Mouse (Mus musculus) liver, embryonic 11.5 days (tissue): Measurements from ENCODE around the gene Cavin1. TPM values are rescaled to one million over a fixed set of nuclear protein-coding genes. Genes with fewer than 3 reads are reported as not detected.
"Not testable (repeated sequence)": the region's sequence is repeated elsewhere in the genome, so short reads cannot be mapped to it uniquely, and the experiment has no call there.

Experiments
- ATAC-seq: fragments of 200-750 bp; cut with Nextera tagmentation; replicated peaks from 2 replicates; pipeline ENCODE4 v1.8.0; 2017; ENCODE audit warnings: moderate number of reproducible peaks, mild to moderate bottlenecking, moderate TSS enrichment, moderate library complexity; ENCODE audit not compliant: low FRiP score
- DNase-seq: peaks from one replicate; pipeline ENCODE4 v3.0.0-alpha.2; 2017; ENCODE audit warnings: low spot score
- H3K27ac ChIP-seq: fragments of 300-500 bp; sonication (generic); 2 replicates; pipeline ENCODE4 v1.5.1; 2014; ENCODE audit warnings: mild to moderate bottlenecking, low read depth, low read length, control low read depth
- H3K27me3 ChIP-seq: fragments of 300-500 bp; sonication (generic); replicated peaks from 2 replicates; pipeline ENCODE4 v1.6.1; 2014; ENCODE audit warnings: low read length, mixed read lengths; ENCODE audit not compliant: control insufficient read depth, insufficient read depth
- H3K36me3 ChIP-seq: fragments of 300-500 bp; sonication (generic); 2 replicates; pipeline ENCODE4 v1.6.1; 2014; ENCODE audit warnings: mild to moderate bottlenecking, low read length, moderate library complexity, mixed read lengths; ENCODE audit not compliant: control insufficient read depth, insufficient read depth
- H3K4me1 ChIP-seq: fragments of 300-500 bp; sonication (generic); replicated peaks from 2 replicates; pipeline ENCODE4 v1.6.1; 2014; ENCODE audit warnings: low read length, mixed read lengths; ENCODE audit not compliant: control insufficient read depth, insufficient read depth
- H3K4me2 ChIP-seq: fragments of 300-500 bp; sonication (generic); 2 replicates; pipeline ENCODE4 v1.6.1; 2014; ENCODE audit warnings: mild to moderate bottlenecking, control low read depth, moderate library complexity
- H3K4me3 ChIP-seq: fragments of 300-500 bp; sonication (generic); 2 replicates; pipeline ENCODE4 v1.5.1; 2014; ENCODE audit warnings: low read depth, low read length, control low read depth
- H3K9ac ChIP-seq: fragments of 300-500 bp; sonication (generic); 2 replicates; pipeline ENCODE4 v1.6.1; 2014; ENCODE audit warnings: low read depth, low read length, control low read depth
- H3K9me3 ChIP-seq: fragments of 300-500 bp; sonication (generic); 2 replicates; pipeline ENCODE4 v1.6.1; 2016; ENCODE audit warnings: low read length, inconsistent platforms, mixed read lengths; ENCODE audit not compliant: control insufficient read depth
- whole genome bisulfite sequencing: fragments of 180-500 bp; shearing (Covaris S2); extraction: QIAGEN DNeasy Blood & Tissue Kit; methylation state at CpG from one replicate; pipeline ENCODE4 v1.1.7; 2014; 5-methylcytosine and 5-hydroxymethylcytosine counted together
- polyA plus RNA-seq: library from polyadenylated mRNA; unstranded; fragments of >200 nt; fragmentation: Nextera tagmentation; extraction: Ambion mirVana; gene quantifications from 2 replicates; pipeline ENCODE4 v1.2.1, GENCODE M21; 2014

The Cavin1 gene
- polyA plus RNA-seq: 22.6 and 23.3 TPM in 2 replicates

DNA sequence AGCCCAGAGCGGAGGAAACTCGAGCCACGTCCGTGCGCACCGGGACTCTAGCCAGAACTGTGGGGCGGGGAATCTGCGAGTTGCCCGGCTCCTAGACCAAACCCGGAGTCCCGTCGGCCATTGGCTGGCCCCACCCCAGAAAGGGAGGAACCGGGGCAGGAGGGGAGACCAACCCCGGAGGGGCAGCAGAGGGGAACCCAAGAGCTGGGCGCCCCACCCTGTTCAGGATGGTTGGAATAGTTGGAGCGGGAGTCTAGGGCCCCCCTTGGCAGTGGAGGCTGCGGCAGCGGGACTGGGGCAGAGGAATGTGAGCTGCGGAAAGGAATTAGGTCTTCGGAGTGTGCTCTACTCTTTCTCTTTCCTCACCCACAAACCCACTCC lies at the start of gene Cavin1:
Gene Cavin1 (minus strand): TSS at position 331 of the 381 bp plus-strand sequence.
- H3K9me3 ChIP-seq: no peaks in the 10 kb centered on the region
- WGBS: 4% methylated on average over 20 of the region's 20 CpGs
- peak; percentile 50; the same call in 1 of the 2 replicates for ATAC-seq
- peak within 1 kb of the TSS; percentile 67 for H3K4me3 ChIP-seq
- peaks cover 25% of the 10 kb centered on the region for H3K4me1 ChIP-seq
- peak within 1 kb of the TSS; percentile 50 for H3K9ac ChIP-seq
- peak within 1 kb of the TSS; percentile 32; the same call in 1 of the 2 replicates for H3K27ac ChIP-seq
- H3K27me3 ChIP-seq: peaks cover 45% of the 10 kb centered on the region
- H3K4me2 ChIP-seq: peak within 1 kb of the TSS; percentile 99
- DNase-seq: peak; percentile 65
- no peaks in the 10 kb centered on the region for H3K36me3 ChIP-seq

DNA sequence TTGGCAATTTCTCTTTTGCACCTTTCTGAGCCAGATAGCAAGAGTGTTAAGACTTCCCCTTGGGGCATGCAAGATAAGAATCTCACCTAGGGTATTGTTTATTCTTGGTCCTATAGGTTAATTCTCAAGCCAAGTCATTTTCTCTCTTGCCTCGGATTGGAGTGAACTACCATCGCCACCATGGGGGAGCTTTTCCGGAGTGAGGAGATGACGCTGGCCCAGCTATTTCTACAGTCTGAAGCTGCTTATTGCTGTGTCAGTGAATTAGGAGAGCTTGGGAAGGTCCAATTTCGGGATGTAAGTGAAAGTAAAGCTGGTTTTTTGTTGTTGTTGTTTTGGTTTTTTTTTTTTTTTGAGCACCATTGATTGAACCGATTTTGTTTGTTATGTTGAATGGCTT lies 41.0 kb upstream of the Cavin1 start:
- H3K36me3 ChIP-seq: peaks cover 20% of the 10 kb centered on the region
- H3K4me3 ChIP-seq: no peak overlapping the region
- ATAC-seq (no peak), DNase-seq (no peak)
- 74% methylated on average over 6 of the region's 6 CpGs for WGBS
- peak overlapping the region; percentile 15; the same call in 1 of the 2 replicates for H3K9ac ChIP-seq
- H3K27me3 ChIP-seq: no peaks in the 10 kb centered on the region
- peaks cover 17% of the 10 kb centered on the region for H3K4me1 ChIP-seq
- peak overlapping the region; percentile 78 for H3K4me2 ChIP-seq
- H3K9me3 ChIP-seq: no peaks in the 10 kb centered on the region
- no peak overlapping the region for H3K27ac ChIP-seq

DNA sequence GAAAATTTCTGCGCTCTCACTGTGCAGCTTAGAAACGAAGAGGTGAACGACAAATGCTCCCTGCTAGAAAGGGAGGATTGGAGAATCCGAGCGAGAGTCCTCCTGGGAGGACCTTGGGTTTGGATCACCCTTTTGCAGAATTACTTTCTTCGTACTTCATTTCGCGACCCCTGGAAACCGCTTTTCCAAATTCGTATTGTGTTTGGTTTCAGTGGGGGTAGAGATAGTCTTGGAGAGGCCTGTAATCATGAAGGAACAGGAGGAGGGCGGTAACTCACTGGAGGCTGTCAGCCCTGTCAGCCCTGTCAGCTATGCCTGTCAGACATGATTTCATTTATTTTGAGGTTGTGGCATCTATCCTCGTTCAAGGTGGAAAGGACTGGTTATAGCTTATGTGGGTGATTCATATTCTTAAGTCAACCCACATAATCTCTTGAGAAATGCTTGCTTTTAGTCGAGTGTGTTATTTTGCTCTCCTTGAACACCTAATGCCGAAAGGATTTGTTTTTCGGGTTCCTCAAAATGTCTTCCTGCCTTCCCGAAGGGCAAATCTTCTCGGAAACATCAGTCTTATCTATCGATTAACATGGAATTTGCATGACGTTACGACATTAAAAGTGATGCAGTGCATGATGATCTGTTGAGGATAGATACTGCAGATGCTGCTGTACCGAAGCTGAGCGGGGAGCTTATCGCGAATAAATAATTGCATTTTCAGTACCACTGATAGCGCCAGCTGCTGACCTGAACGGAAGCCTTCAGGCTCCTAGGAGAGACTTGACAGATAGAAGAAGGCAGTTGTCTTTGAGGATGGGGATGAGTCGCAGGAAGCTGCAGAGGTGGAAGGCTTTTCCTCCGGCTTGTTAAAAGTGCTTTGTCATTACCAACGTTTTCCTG lies 39.4 kb upstream of the Cavin1 start:
- peaks cover 17% of the 10 kb centered on the region for H3K36me3 ChIP-seq
- peak overlapping the region; percentile 78 for H3K4me2 ChIP-seq
- DNase-seq (peak; percentile 48), ATAC-seq (peak; percentile 87)
- H3K9ac ChIP-seq: peak overlapping the region; percentile 71
- no peaks in the 10 kb centered on the region for H3K9me3 ChIP-seq
- no peaks in the 10 kb centered on the region for H3K27me3 ChIP-seq
- WGBS: 4% methylated on average over 29 of the region's 29 CpGs
- peaks cover 17% of the 10 kb centered on the region for H3K4me1 ChIP-seq
- peak overlapping the region; percentile 80 for H3K27ac ChIP-seq
- H3K4me3 ChIP-seq: peak overlapping the region; percentile 60

DNA sequence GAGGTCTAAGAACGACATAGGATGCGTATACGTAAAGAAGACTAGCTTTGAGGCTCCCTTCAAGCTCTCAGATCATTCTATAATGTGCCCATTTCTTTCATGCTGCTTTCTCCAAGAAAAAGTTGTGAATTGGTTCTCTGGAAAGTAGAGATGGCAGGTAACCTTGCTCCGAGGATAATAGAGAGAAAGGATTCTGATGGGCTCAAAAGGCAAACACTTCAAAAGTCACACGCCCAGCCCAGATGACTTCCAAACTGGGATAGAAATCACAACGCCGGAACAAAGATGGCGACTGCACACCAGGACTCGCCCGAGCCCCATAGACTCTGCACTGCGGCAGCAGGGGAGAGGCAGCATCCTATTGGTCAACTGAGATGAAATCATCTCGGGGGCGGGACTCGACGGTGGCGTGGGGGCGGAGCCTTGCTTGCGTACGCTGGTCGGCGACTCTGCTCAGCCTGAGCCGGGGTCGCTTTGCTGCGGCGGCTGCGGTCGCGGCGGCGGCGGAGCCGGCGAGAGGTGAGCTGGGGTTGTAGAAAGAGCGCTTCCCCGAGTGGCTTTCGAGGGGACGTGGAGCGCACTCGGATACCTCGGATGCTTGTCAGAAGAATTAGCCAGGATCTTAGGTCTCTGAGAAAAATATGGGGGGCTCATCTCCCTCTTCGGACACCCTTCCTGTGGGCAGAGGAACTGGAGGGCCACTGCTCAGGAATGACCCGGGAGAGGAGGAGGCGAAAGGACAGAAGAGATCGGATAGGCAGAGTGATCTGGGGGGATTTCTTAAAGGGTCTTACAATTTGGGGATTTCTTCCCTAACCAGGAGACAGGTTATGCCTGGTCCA lies 38.6 kb upstream of the Cavin1 start, which contains the start of gene Atp6v0a1:
Gene Atp6v0a1 (plus strand): TSS at position 407 of the 842 bp plus-strand sequence.
- Histone ChIP-seq H3K4me1 (peaks cover 17% of the 10 kb centered on the region), H3K4me3 (peak within 1 kb of the TSS; percentile 60), H3K36me3 (peaks cover 12% of the 10 kb centered on the region), H3K9ac (peak within 1 kb of the TSS; percentile 71), H3K27me3 (no peaks in the 10 kb centered on the region), H3K9me3 (no peaks in the 10 kb centered on the region), H3K4me2 (peak within 1 kb of the TSS; percentile 78), H3K27ac (peak within 1 kb of the TSS; percentile 80)
- peak; percentile 96 for ATAC-seq
- WGBS: under 1% methylated on average over 44 of the region's 44 CpGs
- DNase-seq: peak; percentile 97

DNA sequence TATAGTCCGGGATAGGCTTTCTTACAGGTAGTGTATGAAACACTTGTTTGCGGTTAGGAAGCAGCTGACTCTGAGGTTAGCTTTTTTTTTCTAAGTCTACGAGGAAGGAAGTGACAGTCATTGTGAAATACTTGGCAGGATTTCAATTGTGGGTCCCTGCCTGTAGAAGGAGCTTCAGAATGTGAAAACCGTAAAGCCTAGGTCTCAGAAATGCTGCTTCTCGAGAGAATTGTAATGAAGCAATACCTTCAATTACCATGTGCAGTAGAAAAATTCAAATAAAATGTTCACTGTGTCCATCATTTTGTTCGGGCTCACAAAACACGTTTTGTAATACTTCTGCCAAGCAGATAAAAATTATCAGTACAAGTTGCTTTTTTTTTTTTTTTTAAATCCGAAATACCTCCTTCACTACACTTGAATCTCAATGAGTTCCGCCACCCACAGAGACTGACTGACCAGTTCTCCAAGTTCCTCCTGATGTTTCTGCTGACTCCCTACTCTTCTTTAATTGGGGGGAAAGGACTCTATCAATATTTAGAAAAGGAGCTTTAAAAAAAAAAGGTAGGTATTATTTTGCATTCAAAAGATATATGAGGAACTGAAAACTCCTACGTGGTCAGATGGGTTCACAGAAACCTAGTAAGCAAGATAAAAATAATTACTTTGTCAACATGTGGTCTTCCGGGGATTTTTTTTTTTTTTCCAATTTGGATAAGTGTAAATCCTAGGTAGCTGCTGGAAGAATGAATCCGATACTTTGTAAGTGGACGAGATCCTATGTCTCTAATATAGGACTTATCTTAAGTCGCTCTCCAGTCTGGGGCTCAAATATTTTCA lies 37.7 kb upstream of the Cavin1 start:
- H3K27ac ChIP-seq: peak overlapping the region; percentile 60; the same call in 1 of the 2 replicates
- no peak for DNase-seq
- H3K36me3 ChIP-seq: peaks cover 8% of the 10 kb centered on the region
- peaks cover 17% of the 10 kb centered on the region for H3K4me1 ChIP-seq
- no peaks in the 10 kb centered on the region for H3K27me3 ChIP-seq
- no peaks in the 10 kb centered on the region for H3K9me3 ChIP-seq
- peak overlapping the region; percentile 60 for H3K4me3 ChIP-seq
- H3K9ac ChIP-seq: no peak overlapping the region
- H3K4me2 ChIP-seq: peak overlapping the region; percentile 78
- ATAC-seq: no peak
- WGBS: 33% methylated on average over 14 of the region's 14 CpGs

DNA sequence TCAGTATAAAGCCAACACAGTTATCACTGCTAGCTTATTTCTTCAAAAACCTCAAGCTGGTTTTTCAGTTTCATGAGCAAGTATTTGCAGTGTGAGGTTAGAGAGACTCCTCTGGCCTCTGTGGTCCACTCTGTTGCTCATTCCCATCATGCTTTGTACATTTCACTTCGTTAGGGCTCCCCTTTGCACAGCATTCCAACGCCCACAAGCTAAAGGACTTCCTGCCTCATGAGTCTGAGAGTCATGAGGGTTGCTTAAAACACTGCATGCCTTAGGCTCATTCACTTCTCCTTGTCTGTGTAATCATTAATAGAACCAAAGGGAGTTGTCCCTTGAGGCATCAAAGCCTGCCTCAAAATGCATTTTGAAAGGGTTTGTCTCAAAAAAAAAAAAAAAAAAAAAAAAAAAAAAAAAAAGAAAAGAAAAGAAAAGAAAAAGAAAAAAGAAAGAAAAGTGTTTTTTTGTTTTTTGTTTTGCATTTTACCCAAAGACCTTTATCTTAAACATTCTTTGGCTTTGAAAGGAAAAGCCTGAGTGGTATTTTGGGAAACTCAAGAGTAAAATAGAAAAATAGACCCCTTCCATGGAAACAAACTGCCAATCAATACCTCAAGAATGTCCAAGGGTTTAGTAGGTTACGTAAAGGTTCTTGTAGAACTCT lies 32.5 kb upstream of the Cavin1 start:
- no peak for ATAC-seq
- H3K27me3 ChIP-seq: no peaks in the 10 kb centered on the region
- WGBS: 40% methylated on average over 3 of the region's 3 CpGs

DNA sequence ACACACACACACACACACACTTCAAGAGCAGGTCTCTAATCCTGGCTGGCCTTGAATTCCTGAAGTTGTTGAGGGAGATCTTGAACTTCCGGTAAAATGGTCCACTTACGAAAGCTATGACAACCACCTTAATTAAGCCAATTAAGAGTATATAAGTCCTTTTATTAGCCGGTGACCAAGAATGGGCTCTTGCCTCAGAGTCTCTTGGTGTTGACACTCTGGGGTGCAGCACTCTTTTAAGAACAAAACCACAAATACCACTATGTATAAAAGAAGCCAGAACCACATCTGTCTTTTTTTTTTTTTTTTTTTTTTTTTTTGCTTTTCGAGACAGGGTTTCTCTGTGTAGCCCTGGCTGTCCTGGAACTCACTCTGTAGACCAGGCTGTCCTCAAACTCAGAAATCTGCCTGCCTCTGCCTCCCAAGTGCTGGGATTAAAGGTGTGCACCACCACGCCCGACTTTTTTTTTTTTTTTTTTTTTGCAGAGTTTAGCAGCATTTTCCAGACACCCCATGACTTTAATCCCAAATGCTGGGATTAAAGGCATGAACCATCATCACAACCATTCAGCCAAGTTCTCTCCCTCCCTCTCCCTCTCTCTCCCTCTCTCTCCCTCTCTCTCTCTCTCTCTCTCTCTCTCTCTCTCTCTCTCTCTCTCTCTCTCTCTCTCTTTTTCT lies 31.3 kb upstream of the Cavin1 start:
- 72% methylated on average over 6 of the region's 6 CpGs for WGBS
- not testable (repeated sequence) for DNase-seq, H3K9ac ChIP-seq, H3K4me1 ChIP-seq, H3K36me3 ChIP-seq, H3K27me3 ChIP-seq, H3K9me3 ChIP-seq, ATAC-seq, H3K4me3 ChIP-seq, H3K4me2 ChIP-seq, H3K27ac ChIP-seq

More for the DNA sequence above, 32.5 kb upstream of the Cavin1 start:
- H3K9ac ChIP-seq: no peak overlapping the region
- DNase-seq: no peak
- no peak overlapping the region for H3K4me3 ChIP-seq
- H3K4me2 ChIP-seq: no peak overlapping the region
- H3K36me3 ChIP-seq: no peaks in the 10 kb centered on the region
- no peaks in the 10 kb centered on the region for H3K9me3 ChIP-seq
- H3K27ac ChIP-seq: no peak overlapping the region
- H3K4me1 ChIP-seq: no peaks in the 10 kb centered on the region
